Comparison of ENCODE assay signal across 28 mouse cellular contexts in genomic region chr8:3625445-3625844, GRCm38 (mm10). TPM values are rescaled to one million over a fixed set of nuclear protein-coding genes. Genes with fewer than 3 reads are reported as not detected.
A peak's percentile ranks its signal among the peaks of the same experiment; 100 is the strongest.
DNase-seq lines count a peak whose midpoint lies in the region; ATAC-seq and TF ChIP-seq lines count a peak whose summit lies in the region.
"Had no signal": no experiment of that assay in that cellular context is flagged by ENCODE, and none has a peak within 500 bp of the region (broad histone marks: within the 10 kb centered on the region; RNA-seq: fewer than 3 reads in every experiment).

TSS of gene Pcp2 (minus strand) at chr8:3625545.

- H3K4me2 ChIP-seq in heart, embryonic 12.5 days, result no peak within 1 kb of the TSS
- H3K4me2 ChIP-seq in hindbrain, postnatal 0 days (ENCODE audit: low read depth, low read length), result no peak within 1 kb of the TSS
- H3K4me2 ChIP-seq in hindbrain, embryonic 12.5 days (replicated peaks), result no peak within 1 kb of the TSS
- H3K4me2 ChIP-seq: forebrain, embryonic 13.5 days; heart, embryonic 11.5 days; heart, embryonic 15.5 days; intestine, embryonic 15.5 days had no signal

- WGBS in heart, embryonic 12.5 days, result 63% methylated on average over 1 of the region's 1 CpGs
- WGBS in hindbrain, postnatal 0 days, result 69% methylated on average over 1 of the region's 1 CpGs
- WGBS in hindbrain, embryonic 12.5 days, result 76% methylated on average over 1 of the region's 1 CpGs

- ATAC-seq in heart, embryonic 12.5 days (ENCODE audit: insufficient number of reproducible peaks, low FRiP score), result no peak
- ATAC-seq in hindbrain, postnatal 0 days, result no peak
- no peak for ATAC-seq in hindbrain, embryonic 12.5 days (ENCODE audit: low FRiP score)
- ATAC-seq: activated CD4-positive, CD25-positive, alpha-beta regulatory T cell, adult 4 months; CD4-positive, CD25-positive, alpha-beta regulatory T cell, adult 4 months; forebrain, embryonic 13.5 days; forebrain, embryonic 16.5 days; intestine, embryonic 15.5 days had no signal

- no peak within 1 kb of the TSS for H3K27ac ChIP-seq in heart, embryonic 12.5 days (ENCODE audit: poor library complexity, severe bottlenecking)
- no peak within 1 kb of the TSS for H3K27ac ChIP-seq in hindbrain, postnatal 0 days
- H3K27ac ChIP-seq in hindbrain, embryonic 12.5 days, result no peak within 1 kb of the TSS
- H3K27ac ChIP-seq: forebrain, embryonic 10.5 days; forebrain, embryonic 13.5 days; heart, embryonic 15.5 days; intestine, embryonic 15.5 days had no signal

- no peaks in the 10 kb centered on the region for H3K9me3 ChIP-seq in heart, embryonic 12.5 days (replicated peaks)
- H3K9me3 ChIP-seq in hindbrain, postnatal 0 days (ENCODE audit: low read length), result no peaks in the 10 kb centered on the region
- H3K9me3 ChIP-seq in hindbrain, embryonic 12.5 days (replicated peaks), result no peaks in the 10 kb centered on the region
- H3K9me3 ChIP-seq: forebrain, embryonic 10.5 days; forebrain, embryonic 13.5 days; heart, embryonic 15.5 days; intestine, embryonic 15.5 days had no signal

- 0 out of 2 replicates have a peak, but pooled peaks cover 5% of the 10 kb centered on the region for H3K27me3 ChIP-seq in heart, embryonic 12.5 days (replicated peaks)
- H3K27me3 ChIP-seq in hindbrain, postnatal 0 days (ENCODE audit: insufficient read depth, low read length), result no peaks in the 10 kb centered on the region
- peaks cover 16% of the 10 kb centered on the region for H3K27me3 ChIP-seq in hindbrain, embryonic 12.5 days
- H3K27me3 ChIP-seq: heart, embryonic 15.5 days; intestine, embryonic 15.5 days had no signal

- no peak within 1 kb of the TSS for H3K4me3 ChIP-seq in heart, embryonic 12.5 days
- H3K4me3 ChIP-seq in hindbrain, postnatal 0 days (ENCODE audit: low read length), result no peak within 1 kb of the TSS
- H3K4me3 ChIP-seq in hindbrain, embryonic 12.5 days, result no peak within 1 kb of the TSS
- H3K4me3 ChIP-seq: forebrain, embryonic 10.5 days; forebrain, embryonic 13.5 days; heart, embryonic 15.5 days; intestine, embryonic 15.5 days had no signal

- H3K4me1 ChIP-seq in heart, embryonic 12.5 days (replicated peaks), result peaks cover 8% of the 10 kb centered on the region
- peaks cover 1% of the 10 kb centered on the region; the same call in 1 of the 2 replicates for H3K4me1 ChIP-seq in hindbrain, postnatal 0 days (ENCODE audit: insufficient read depth, low read length)
- H3K4me1 ChIP-seq in hindbrain, embryonic 12.5 days, result peaks cover 9% of the 10 kb centered on the region

- no peaks in the 10 kb centered on the region for H3K36me3 ChIP-seq in heart, embryonic 12.5 days
- H3K36me3 ChIP-seq in hindbrain, postnatal 0 days (ENCODE audit: insufficient read depth, low read length), result no peaks in the 10 kb centered on the region; the same call in 1 of the 2 replicates
- H3K36me3 ChIP-seq in hindbrain, embryonic 12.5 days, result no peaks in the 10 kb centered on the region
- H3K36me3 ChIP-seq: forebrain, embryonic 10.5 days; heart, embryonic 15.5 days; intestine, embryonic 15.5 days had no signal

- DNase-seq in heart, adult 11 months, result no peak
- no peak for DNase-seq in hindbrain, postnatal 0 days (ENCODE audit: low spot score)
- peak; percentile 29 for DNase-seq in testis, postnatal 10 days (ENCODE audit: low spot score)
- DNase-seq in testis, postnatal 14 days (ENCODE audit: low spot score), result no peak
- DNase-seq: adrenal gland, adult 8-10 months; adrenal gland, postnatal 25 days; cerebellum, adult 11-12 months; cerebellum, adult 9-11 months; cerebellum, postnatal 25 days; gastrocnemius, postnatal 10 days; gastrocnemius, postnatal 36 days; heart, postnatal 10 days; heart, postnatal 36 days; kidney, adult 11 months had no signal

- peak within 1 kb of the TSS; percentile 13; the same call in 1 of the 2 replicates for H3K9ac ChIP-seq in heart, embryonic 12.5 days
- H3K9ac ChIP-seq in hindbrain, postnatal 0 days (replicated peaks; ENCODE audit: low read length), result no peak within 1 kb of the TSS
- no peak within 1 kb of the TSS for H3K9ac ChIP-seq in hindbrain, embryonic 12.5 days
- H3K9ac ChIP-seq: forebrain, embryonic 13.5 days; heart, embryonic 15.5 days; intestine, embryonic 15.5 days had no signal

- TF ChIP-seq CTCF in hindbrain, postnatal 0 days (IDR thresholded peaks at IDR 0.05; ENCODE audit: low read depth), result no peak

RNA-seq across cellular contexts. Expression of gene Pcp2, which starts in this region (rescaled TPM):
- polyA plus RNA-seq in heart, embryonic 12.5 days (2016; fragmentation: Nextera tagmentation; extraction: Ambion mirVana), result 0.33 TPM in 1 of 2 replicates, not detected in the other
- 95.0 and 145 TPM in 2 replicates for total RNA-seq in hindbrain, postnatal 0 days (2014; rRNA removed)
- 78.6 and 84.4 TPM in 2 replicates for polyA plus RNA-seq in hindbrain, postnatal 0 days (2015; fragmentation: Nextera tagmentation; extraction: Ambion mirVana)
- polyA plus RNA-seq in hindbrain, embryonic 12.5 days (2016; fragmentation: Nextera tagmentation; extraction: Ambion mirVana), result 0.56 and 0.87 TPM in 2 replicates
- total RNA-seq: adrenal gland, adult 8-10 months; adrenal gland, postnatal 25 days; common myeloid progenitor, adult 5-6 weeks; gastrocnemius, adult 18-20 months; gastrocnemius, postnatal 10 days; gastrocnemius, postnatal 36 days; granulocyte monocyte progenitor cell, adult 5-6 weeks; heart, adult 8-10 months; heart, postnatal 10 days; heart, postnatal 36 days had no signal
- polyA plus RNA-seq: activated CD4-positive, CD25-positive, alpha-beta regulatory T cell, adult 4 months; CD4-positive, CD25-positive, alpha-beta regulatory T cell, adult 4 months had no signal

Comparison
In these comparisons a context has a peak if more than half of its experiments do, and no peak if none do; other contexts are left out.
1. RNA of gene Pcp2 (polyA plus RNA-seq): 78.6 to 84.4 TPM in hindbrain, postnatal 0 days; 0.56 to 0.87 TPM in hindbrain, embryonic 12.5 days and 0.33 TPM in heart, embryonic 12.5 days; every median in the first group is over 10 times any median in the second.